Mouse (Mus musculus) ovary, adult 2 months (tissue): ENCODE measurements around the gene Gm45213. TPM values are rescaled to one million over a fixed set of nuclear protein-coding genes. Genes with fewer than 3 reads are reported as not detected.

Experiments
- polyA plus RNA-seq: library from polyadenylated mRNA; depleted of rRNA; stranded (reverse); fragments of >200 nt; gene quantifications from 2 replicates; pipeline ENCODE4 v1.2.3, GENCODE M21; 2012; rRNA removed

Gm45213 gene
- not detected in 2 replicates for polyA plus RNA-seq

GRCm38 (mm10) chr7:66043552-66044459 lies at the start of gene Gm45213:
TSS of gene Gm45213 (plus strand) at chr7:66043602.

GRCm38 (mm10) chr7:66058703-66059102 lies 15.3 kb downstream of the Gm45213 start, which contains the start of gene Snrpa1:
TSS of gene Snrpa1 (plus strand) at chr7:66059003.

GRCm38 (mm10) chr7:66079364-66080230 lies 36.2 kb downstream of the Gm45213 start, which contains the start of gene Selenos:
TSS of gene Selenos (plus strand) at chr7:66079649.

GRCm38 (mm10) chr7:66108961-66109854 lies 65.8 kb downstream of the Gm45213 start, which contains the start of gene Chsy1:
TSS of gene Chsy1 (plus strand) at chr7:66109515.

Other genes starting within 250 kb of the Gm45213 start
- 26.2 and 27.5 TPM in 2 replicates for gene Pcsk6, start 181.9 kb upstream of the Gm45213 start, polyA plus RNA-seq
- gene Snrpa1, start 15.4 kb downstream of the Gm45213 start, polyA plus RNA-seq, result 7.3 and 8.7 TPM in 2 replicates
- gene Selenos, start 36.0 kb downstream of the Gm45213 start, polyA plus RNA-seq, result 151 and 190 TPM in 2 replicates
- gene Chsy1, start 65.9 kb downstream of the Gm45213 start, polyA plus RNA-seq, result 23.2 and 30.3 TPM in 2 replicates